Mouse (Mus musculus) adrenal gland, postnatal 25 days (tissue): ENCODE data around the gene Hist2h4. TPM values are rescaled to one million over a fixed set of nuclear protein-coding genes. Genes with fewer than 3 reads are reported as not detected.
"Not testable (repeated sequence)": the region's sequence is repeated elsewhere in the genome, so short reads cannot be mapped to it uniquely, and the experiment has no call there.

Source experiments
- DNase-seq: peaks from one replicate; pipeline ENCODE4 v3.0.0; 2021; ENCODE audit warnings: mixed read lengths
- long read RNA-seq: library from polyadenylated mRNA; stranded (forward); transcript quantifications from one replicate; pipeline ENCODE4 v2.0.0, GENCODE M21; 2021
- total RNA-seq: library from RNA; stranded (reverse); gene quantifications from 2 replicates; pipeline ENCODE4 v1.2.3, GENCODE M21; 2021

Hist2h4 gene
- 30.2 and 32.3 TPM in 2 replicates for total RNA-seq
- long read RNA-seq = 0 reads

DNA sequence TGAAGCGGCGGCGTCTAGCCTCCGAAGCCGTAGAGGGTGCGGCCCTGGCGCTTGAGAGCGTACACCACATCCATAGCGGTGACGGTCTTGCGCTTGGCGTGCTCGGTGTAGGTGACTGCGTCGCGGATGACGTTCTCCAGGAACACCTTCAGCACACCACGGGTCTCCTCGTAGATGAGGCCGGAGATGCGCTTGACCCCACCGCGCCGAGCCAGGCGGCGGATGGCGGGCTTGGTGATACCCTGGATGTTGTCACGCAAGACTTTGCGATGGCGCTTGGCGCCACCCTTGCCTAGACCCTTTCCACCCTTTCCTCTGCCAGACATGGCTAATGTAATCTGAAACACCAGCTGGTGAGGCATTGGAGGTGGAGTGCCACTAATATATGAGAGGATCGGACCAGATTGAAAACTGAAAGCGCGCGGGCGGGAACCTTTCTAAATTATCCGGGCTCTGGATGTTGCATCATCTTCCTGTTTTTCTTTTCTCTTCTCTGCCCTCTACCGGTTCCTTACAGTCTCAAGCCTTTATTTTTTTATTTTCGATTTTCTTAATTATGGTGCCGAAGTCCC is at the start of gene Hist2h4:
Gene Hist2h4, minus strand, starts transcription at position 333 of the 572 bp plus-strand sequence.
- DNase-seq = peak; percentile 89

DNA sequence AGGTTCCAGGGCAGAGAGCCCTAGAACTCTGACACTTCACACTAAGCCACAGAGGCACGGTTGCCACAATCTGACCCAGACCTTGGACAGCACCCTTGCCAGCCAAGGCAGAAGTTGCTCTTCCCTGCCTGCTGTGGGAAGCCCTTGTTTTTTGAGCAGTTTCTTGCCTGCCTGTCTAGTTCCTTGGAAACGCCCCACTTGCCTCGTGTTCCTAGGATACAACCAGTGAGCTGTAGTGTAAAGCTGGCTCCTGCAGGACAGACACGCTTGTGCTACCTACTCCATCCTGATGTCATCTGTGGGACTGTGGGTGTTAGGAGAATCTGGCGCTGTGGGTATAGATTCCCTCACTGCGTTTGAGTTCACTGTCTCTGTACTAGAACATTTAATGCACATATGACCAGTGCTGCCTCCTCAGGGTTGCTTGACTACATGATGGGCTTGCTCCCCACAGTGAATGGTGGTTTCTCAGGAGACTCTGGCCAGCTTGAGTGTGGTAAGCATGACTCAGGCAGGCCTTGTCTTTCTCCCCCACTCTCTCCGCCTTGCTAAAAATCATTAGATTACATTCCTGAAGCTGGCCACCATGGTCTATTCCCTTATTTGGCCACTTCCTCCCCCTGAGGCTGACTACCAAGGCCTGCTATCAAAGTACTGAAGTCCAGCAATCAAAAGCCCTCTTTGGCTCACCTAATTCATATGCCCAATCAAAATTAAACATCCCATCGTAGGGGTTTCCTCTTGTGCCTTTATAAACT is 49.4 kb upstream of the Hist2h4 start:
- no peak for DNase-seq

DNA sequence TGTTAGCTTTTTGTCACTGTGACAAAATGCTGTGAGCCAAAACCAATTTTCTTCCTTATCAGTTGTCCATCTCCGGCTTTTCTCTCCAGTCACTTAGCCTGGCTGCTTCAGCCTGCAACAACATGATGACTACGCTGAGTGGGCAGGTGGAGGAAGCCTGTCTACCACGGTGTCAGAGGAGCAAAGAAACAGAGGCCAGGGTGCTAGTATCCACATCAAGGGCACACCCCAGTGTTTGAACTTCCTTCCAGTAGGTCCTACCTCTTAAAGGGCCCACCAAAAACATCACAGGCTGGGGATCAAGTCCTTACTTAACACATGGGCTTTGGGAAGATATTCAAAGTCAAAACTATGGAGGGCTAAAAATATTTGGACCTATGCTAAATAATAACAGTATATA is 46.3 kb upstream of the Hist2h4 start:
- DNase-seq = no peak

DNA sequence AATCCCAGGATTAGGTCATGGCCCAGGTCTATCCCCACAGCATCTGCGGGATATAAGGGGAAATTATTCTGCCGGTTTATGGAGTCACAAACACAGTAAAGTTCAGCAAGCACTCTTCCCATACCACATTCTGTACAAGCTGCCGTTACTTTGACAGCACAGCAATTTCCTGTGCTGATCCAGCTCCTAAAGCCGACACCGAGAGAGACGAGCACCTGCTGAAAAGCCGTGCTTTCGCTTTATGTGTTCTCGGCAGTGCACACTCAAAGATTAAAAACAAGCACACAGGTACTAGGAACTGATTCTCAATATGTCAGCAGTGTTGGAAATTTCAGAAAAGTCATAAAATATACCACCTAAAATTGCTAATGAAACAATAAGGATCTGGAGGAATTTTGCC is 43.4 kb upstream of the Hist2h4 start:
- no peak for DNase-seq

DNA sequence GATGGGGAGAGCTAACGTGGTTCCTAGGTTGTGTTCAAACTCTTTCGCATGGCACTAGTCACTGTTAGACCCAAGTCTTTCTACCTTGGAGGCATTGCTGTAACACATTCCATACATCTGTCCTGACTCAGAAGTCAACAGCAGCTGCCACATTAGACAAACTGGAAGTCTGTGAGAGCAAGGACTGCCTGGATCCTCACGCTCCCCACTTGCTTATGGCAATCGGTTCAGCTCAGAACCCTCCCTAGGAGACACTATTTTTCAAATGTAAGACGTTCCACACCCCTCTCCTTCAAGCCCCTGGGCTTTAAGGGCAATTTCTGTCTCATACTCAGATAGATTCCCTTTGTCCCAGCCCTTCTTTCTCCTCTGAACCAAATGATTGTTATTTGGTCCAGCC is 39.0 kb upstream of the Hist2h4 start:
- DNase-seq = no peak

DNA sequence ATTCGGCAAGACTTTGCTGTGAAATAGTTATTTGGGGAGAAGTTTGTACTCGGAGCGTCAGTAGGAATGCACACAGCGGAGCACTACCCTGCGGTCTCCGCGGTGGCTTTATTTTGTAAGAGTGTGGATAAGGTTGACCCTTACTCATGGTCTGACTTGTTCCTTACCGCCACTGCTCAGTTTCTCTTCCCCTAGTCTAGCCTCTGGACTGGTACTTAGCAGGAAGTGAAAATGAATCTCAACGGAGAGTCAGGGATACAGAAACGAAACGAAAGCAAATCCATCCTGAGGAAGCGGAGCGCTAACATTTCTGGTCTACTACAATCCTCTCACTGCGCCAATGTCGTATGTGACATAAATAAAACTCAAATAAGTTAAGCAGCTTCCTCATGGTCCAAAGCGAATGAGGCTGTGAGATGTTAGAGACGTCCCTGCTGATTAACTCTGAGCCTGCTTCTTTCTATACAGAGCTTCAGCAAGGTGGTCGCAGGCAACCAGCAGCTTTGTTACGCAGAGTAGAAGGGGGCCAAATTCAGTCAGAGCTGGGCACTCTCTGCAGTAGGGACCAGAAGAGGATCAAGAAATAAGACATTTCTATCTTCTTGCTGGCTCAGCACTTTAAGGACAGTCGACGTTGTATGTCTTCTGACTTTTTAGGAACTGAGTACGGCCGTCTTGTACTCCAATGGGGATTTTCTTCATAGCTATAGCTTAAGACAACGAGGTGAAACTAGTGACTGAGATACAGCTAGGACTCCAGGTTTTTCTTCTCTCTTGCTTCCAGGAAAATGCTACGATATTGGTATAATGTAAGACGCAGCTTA is 37.8 kb upstream of the Hist2h4 start:
- no peak for DNase-seq

DNA sequence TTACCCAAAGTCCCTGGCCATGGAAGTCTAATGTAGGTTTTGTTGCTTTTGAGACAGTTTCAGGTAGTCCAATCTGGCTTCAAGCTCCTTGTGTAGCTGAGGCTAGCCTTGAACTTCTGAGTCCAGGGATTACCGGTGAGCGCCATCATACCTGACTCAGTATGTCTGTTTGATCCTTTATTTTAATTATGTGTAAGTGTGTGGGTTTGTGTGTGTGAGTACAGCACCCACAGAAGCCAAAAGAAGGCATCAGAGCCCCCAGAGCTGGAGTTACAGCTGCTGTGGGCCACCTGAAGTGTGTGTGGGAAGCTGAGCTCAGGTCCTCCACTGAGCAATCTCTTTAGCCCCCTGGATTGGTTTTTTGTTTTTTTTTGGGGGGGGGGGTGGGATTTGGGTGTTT is 36.5 kb upstream of the Hist2h4 start:
- DNase-seq = no peak

DNA sequence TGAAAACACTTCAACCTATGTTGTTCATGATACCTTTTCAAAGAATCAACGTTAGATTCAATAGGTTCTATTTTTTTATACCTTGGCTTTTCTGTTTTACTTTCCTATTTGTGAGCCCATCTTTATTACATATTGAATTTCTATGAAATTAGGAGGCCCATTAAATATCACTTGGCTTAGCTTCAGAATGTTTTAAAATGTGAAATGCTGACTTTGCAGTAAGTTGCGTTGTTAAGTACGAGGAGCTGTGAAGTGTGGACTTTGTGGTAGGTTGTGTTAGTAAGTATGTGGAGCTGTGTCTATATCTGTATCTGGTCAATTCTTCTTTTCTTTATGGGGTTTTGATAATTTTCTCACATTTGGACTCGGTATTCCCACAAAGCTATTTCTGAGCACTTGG is 35.2 kb upstream of the Hist2h4 start:
- no peak for DNase-seq

DNA sequence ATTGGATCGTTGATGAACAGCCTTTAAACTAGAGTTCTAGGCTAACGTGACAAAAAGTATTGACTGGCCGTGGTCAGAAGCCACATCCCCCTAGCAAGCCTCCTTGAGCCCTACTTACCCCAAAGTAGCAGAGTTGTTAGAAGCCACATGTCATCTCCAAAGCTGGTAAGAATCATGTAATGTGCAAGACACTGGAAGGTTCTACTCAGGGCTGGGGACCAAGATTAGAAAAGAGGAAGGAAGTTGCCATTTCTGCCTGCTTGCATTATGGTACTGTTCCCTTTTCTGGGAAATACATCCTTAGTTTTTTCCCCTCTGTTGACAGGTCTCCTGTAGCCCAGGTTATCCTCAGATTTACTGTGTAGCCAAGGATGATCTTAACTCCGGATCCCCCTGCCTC is 30.7 kb upstream of the Hist2h4 start, which contains the start of gene Fcgr1:
Gene Fcgr1, minus strand, starts transcription at position 183 of the 400 bp plus-strand sequence.
- DNase-seq = no peak

DNA sequence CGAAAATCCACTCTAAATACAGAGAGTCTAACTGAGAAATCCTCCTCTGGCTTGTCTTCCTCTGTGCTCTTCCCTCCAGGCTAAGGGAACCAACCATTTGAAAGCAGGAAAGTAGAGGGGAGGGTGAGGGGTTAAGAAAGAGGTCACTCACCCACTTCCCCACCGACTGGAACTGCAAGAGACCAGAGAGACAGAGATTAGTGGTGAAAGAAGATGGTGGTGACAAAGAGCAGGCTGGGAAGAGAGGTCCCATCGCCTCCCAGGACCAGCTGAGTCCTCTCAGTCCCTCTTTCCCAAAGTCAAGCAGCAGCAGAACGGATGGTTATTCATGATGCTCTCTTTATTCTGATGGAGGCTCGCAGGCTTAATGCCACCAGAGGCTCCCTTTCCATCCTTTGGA is 30.3 kb upstream of the Hist2h4 start:
- no peak for DNase-seq

DNA sequence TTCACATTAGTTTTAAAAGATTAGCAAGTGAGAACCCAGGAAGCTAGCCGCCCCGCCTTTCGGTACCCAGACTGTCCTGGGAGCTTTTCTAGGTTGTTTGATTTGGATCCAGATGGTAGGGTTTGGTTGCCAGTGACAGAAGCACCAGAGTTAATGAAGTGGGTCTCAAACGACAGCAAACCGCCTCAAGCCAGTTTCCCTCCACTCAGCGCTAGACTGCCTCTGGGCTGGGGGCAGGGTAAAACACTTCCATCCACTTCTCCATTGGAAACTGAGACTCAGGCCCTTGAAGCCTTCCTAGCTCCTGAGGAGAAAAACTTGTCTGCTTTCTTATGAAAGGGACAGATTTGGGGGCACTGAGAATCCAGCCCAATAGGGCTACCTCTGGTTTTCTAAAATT is 29.5 kb upstream of the Hist2h4 start:
- DNase-seq = no peak

DNA sequence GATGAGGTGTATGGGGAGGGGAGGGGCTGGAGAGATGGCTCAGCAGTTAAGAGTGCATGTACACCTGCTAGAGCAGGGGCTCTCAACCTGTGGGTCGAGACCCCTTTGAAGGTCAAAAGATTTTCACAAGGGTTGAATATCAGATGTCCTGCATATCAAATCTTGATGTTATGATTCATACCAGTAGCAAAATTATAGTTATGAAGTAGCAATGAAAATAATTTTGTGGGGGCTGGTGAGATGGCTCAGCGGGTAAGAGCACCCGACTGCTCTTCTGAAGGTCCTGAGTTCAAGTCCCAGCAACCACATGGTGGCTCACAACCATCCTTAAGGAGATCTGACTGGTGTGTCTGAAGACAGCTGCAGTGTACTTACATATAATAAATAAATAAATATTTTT is 27.6 kb upstream of the Hist2h4 start:
- DNase-seq = not testable (repeated sequence)

DNA sequence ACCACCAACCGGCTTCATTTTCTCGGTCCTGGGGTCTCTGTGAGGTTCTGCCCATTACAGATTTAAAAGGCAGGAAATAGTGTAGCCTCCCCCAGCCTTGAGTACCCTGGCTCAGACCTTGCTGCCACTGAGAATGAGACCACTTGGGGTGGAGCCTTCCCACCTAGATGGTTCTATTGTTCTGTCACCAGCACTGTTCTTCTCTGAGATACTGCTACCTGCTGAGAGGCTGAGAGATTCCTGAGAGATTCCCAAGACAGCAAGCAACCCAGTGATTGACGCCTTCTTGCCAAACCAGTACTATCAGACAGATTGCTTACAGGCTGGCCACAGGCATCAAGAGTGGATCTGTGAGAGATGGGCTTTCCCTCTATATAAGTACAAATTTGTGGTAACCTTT is 26.1 kb upstream of the Hist2h4 start:
- DNase-seq = no peak

DNA sequence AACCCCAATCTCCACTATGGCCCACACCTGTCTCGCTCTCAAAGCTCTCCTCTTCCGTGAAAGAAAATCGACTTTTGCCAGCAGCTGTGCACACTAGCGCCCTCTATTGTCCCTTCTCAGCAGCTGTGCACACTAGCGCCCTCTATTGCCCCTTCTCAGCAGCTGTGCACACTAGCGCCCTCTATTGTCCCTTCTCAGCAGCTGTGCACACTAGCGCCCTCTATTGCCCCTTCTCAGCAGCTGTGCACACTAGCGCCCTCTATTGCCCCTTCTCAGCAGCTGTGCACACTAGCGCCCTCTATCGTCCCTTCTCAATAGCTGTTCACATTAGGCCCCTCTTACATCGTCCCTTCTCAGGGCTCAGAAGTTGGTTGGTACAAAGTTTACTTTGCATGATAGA is 24.2 kb upstream of the Hist2h4 start:
- DNase-seq = not testable (repeated sequence)

DNA sequence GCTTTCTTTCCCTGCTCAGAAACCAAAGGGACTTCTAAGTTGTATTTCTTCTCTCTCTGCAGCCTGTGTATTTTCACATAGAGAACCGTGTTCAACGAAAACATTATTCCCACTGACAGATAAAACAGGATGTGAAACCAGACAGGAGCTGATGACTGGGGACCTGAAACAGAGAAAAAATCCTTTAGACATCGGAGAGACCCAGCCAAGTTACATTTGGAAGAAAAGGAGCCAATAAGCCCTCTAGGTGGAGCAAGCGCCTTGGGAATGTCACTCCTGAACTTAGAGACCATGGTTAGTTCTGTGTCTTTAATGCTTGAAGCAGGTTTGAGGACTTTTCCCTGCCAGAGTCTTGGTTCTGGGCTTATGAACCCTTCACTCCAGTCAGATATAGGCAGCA is 21.3 kb upstream of the Hist2h4 start:
- DNase-seq = no peak

DNA sequence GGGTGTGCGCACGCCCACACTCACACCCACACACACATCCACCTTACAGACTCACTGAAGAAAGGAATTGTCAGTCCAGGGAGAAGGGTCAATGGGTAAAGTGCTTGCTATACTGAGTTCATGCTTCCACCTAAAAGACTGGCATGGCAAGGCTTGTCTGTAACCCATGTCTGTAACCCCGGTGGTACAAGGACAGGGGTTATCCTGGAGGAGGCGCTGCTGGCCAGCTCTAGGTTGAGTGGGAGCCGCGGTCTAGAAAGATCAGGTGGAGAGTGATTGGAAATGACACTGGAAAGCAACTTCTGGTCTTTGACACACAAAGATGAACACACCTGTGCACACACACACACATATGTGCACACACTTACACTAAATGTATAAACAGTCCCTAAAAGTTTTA is 17.5 kb upstream of the Hist2h4 start:
- DNase-seq = no peak

DNA sequence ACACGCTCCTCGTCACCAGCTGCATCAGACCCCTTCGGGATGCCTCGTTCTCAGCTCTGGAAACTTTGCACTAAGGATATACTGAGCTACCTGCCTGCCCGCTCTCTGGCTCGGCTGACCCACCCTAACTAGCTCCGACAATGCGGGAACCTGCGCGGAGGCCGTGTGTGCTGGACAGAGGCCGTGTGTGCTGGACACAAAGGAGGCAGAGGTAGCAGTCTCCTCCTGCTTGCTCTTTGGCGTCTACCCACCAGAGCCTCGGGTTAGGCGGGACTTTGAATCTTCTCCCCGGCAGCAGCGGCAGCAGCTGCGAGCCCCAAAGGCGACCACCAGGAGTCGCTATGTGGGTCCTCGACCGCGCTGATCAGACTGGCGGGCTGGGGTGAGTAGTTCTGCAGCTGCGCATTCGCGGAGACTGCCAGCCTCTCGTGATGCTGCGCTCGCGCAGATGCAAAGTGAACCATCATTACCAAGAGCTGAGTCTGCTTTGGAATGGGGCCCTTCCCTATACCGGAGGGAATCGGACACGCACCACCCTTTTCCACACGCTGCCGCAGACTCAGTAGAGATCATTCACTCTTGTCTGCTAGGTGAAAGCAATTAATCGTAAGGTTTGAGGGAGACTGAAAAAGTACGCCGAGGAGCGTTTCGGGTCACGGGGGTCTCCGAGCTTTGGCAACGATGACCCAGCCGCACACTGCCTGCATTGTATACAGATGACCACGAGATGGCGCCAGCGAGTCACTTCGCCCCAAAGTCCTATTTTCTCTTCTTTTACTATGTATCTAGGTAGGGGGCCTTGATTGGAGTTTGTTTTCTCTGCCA is 14.9 kb upstream of the Hist2h4 start:
- peak; percentile 88 for DNase-seq

DNA sequence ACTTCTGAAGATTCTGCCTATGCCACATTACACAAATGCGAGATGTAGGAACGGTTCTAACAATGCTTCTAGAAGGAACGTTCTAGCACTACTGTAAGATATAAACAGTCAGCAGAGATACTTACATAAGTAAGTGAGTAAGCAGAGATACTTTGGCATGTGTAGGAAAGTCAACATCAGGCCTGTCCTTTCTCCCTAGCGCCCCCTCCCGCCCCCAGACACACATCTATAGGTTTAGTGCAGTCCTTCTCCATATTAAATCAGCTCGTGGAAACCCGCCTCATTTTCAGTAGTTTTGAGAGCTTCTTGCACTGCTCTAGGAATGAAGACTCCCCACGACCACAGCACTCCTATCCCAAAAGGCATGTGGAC is 14.3 kb upstream of the Hist2h4 start:
- no peak for DNase-seq

DNA sequence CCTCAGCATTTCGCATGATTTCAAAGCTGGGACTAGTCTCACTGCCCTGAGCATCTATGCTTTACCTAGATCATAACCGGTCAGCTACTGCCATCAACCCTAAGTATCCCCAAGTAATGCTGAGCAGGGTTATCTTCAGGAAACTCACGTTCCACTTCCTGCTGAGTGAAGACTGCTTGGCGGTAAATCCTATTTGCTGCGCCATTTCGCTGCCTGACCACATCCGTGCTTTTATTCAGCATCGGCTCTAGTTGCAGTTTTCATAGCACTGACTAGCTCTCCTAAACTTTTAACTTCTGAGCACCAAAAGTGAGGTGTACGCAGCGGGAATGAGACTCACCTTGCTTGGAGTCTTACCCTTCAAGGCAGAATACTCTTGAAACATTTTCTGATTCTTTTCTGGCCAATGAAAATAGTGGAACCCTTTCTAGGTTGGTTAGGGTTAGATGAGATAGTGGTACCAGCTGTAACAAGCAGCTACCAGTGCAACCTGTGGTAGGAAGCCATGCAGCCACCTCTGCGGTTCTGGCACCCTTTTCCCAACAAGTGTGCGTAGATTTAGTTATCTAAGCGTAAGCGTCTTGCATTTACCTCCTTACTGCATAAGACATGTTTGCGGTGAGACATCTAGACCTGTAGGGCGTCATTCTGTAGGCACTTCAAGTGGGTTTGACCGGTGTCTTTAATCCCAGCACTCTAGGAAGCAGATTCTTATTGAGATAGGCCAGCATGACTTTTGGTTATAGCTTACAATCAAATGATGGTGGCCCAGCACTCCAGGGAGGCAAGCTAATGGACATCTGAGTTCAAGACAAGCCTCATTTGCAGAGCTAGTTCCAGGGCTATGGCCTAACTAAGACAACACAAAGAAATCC is 10.7 kb upstream of the Hist2h4 start:
- no peak for DNase-seq

DNA sequence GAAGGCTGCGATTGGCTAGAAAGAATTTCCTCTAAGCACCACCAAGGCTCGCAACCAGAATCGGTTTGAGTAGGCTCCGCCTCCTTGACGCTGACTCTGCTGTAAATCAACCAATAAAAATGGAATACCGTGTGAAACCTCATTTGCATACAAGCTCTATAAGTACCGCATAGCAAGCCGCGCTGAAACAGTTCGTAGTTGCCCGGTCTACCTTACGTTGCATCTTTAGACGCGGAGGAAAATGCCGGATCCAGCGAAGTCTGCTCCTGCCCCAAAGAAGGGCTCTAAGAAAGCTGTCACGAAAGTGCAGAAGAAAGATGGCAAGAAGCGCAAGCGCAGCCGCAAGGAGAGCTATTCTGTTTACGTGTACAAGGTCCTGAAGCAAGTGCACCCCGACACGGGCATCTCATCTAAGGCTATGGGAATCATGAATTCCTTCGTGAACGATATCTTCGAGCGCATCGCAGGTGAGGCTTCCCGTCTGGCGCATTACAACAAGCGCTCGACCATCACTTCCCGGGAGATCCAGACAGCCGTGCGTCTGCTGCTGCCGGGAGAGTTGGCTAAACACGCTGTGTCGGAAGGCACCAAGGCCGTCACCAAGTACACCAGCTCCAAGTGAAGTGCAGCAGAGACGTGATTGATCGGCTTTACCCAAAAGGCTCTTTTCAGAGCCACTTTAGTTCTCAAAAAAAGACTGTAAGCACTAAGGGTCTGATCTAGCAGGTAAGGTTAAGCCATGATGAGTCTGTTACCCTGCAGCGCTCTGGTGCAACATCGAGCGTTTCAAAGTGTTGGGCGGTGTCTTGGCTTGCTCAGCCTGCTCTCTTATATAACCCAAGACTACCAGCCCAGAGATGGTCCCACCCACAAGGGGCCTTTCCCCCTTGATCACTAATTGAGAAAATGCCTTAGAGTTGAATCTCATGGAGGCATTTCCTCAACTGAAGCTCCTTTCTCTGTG is 6.7 kb upstream of the Hist2h4 start, which contains the start of gene Hist2h2bb:
Gene Hist2h2bb, plus strand, starts transcription at position 242 of the 964 bp plus-strand sequence.
- peak; percentile 70 for DNase-seq
